Mouse (Mus musculus) stomach, postnatal 0 days (tissue): ENCODE data around the gene Vwa5b2. TPM values are rescaled to one million over a fixed set of nuclear protein-coding genes. Genes with fewer than 3 reads are reported as not detected.

Experiments used
- ATAC-seq: fragments of 200-750 bp; cut with Nextera tagmentation; 2 replicates; pipeline ENCODE4 v1.8.0; 2017; ENCODE audit not compliant: low FRiP score, low TSS enrichment
- DNase-seq: peaks from one replicate; pipeline ENCODE4 v3.0.0-alpha.2; 2016; ENCODE audit warnings: low spot score
- H3K27ac ChIP-seq: fragments of 300-500 bp; sonication (generic); replicated peaks from 2 replicates; pipeline ENCODE4 v1.5.1; 2014; ENCODE audit warnings: mild to moderate bottlenecking, control low read depth
- H3K27me3 ChIP-seq: fragments of 300-500 bp; sonication (generic); 2 replicates; pipeline ENCODE4 v1.6.1; 2014; ENCODE audit warnings: low read length; ENCODE audit not compliant: control insufficient read depth, insufficient read depth
- H3K36me3 ChIP-seq: fragments of 300-500 bp; sonication (generic); 2 replicates; pipeline ENCODE4 v1.6.1; 2014; ENCODE audit warnings: low read length, mixed read lengths; ENCODE audit not compliant: control insufficient read depth, insufficient read depth
- H3K4me1 ChIP-seq: fragments of 300-500 bp; sonication (generic); replicated peaks from 2 replicates; pipeline ENCODE4 v1.6.1; 2014; ENCODE audit warnings: antibody characterized with exemption; ENCODE audit not compliant: control insufficient read depth, insufficient read depth
- H3K4me2 ChIP-seq: fragments of 300-500 bp; sonication (generic); replicated peaks from 2 replicates; pipeline ENCODE4 v1.6.1; 2014; ENCODE audit warnings: low read depth, mild to moderate bottlenecking, control low read depth, moderate library complexity
- H3K4me3 ChIP-seq: fragments of 300-500 bp; sonication (generic); 2 replicates; pipeline ENCODE4 v1.5.1; 2014; ENCODE audit warnings: low read depth, low read length, control low read depth
- H3K9ac ChIP-seq: fragments of 300-500 bp; sonication (generic); 2 replicates; pipeline ENCODE4 v1.6.1; 2014; ENCODE audit warnings: mild to moderate bottlenecking, low read length, control low read depth, mixed read lengths
- H3K9me3 ChIP-seq: fragments of 300-500 bp; sonication (generic); 2 replicates; pipeline ENCODE4 v1.6.1; 2016; ENCODE audit warnings: low read length; ENCODE audit not compliant: control insufficient read depth
- CTCF ChIP-seq: IDR thresholded peaks from 2 replicates; pipeline ENCODE4 v1.5.1; 2016; ENCODE audit warnings: antibody characterized with exemption, low read depth, mild to moderate bottlenecking, moderate library complexity
- EP300 ChIP-seq: optimal IDR thresholded peaks from 2 replicates; pipeline ENCODE3; 2016; ENCODE audit warnings: antibody characterized with exemption
- WGBS: fragments of 180-500 bp; shearing (Covaris S2); extraction: QIAGEN DNeasy Blood & Tissue Kit; methylation state at CpG from one replicate; pipeline ENCODE4 v1.1.7; 2014; 5-methylcytosine and 5-hydroxymethylcytosine counted together
- polyA plus RNA-seq: library from polyadenylated mRNA; unstranded; fragments of >200 nt; fragmentation: Nextera tagmentation; extraction: Ambion mirVana; gene quantifications from 2 replicates; pipeline ENCODE4 v1.2.1, GENCODE M21; 2015

The Vwa5b2 gene
- polyA plus RNA-seq, 1 experiment from 2014 or later = 1.3 TPM

GRCm38 (mm10) chr16:20611357-20612227 lies 22.3 kb downstream of the Vwa5b2 start, which contains the start of the genes Eef1akmt4, Gm49333 and Alg3:
Gene Eef1akmt4, plus strand, starts transcription at chr16:20611593.
Gene Gm49333, plus strand, starts transcription at chr16:20611610.
Gene Alg3, minus strand, starts transcription at chr16:20611735.
- peak within 1 kb of the TSS; percentile 77 for H3K27ac ChIP-seq
- H3K27me3 ChIP-seq = no peaks in the 10 kb centered on the region
- ATAC-seq (peak; percentile 97), DNase-seq (peak; percentile 92)
- no peak for TF ChIP-seq EP300
- no peak for TF ChIP-seq CTCF
- H3K4me2 ChIP-seq = peak within 1 kb of the TSS; percentile 85
- no peaks in the 10 kb centered on the region for H3K4me1 ChIP-seq
- H3K36me3 ChIP-seq = 0 out of 2 replicates have a peak, but pooled peaks cover 4% of the 10 kb centered on the region
- 1% methylated on average over 41 of the region's 41 CpGs for WGBS
- peak within 1 kb of the TSS; percentile 75 for H3K9ac ChIP-seq
- no peaks in the 10 kb centered on the region for H3K9me3 ChIP-seq
- H3K4me3 ChIP-seq = peak within 1 kb of the TSS; percentile 71

- peak; percentile 64 for ATAC-seq
- H3K9ac ChIP-seq = no peak overlapping the region
Measured at GRCm38 (mm10) chr16:20619541-20620398, 30.5 kb downstream of the Vwa5b2 start.

GRCm38 (mm10) chr16:20620399-20620735 lies 31.1 kb downstream of the Vwa5b2 start:
- H3K9me3 ChIP-seq = no peaks in the 10 kb centered on the region
- H3K9ac ChIP-seq = no peak overlapping the region
- WGBS = 2% methylated on average over 9 of the region's 9 CpGs
- H3K4me1 ChIP-seq = peaks cover 6% of the 10 kb centered on the region
- peak overlapping the region; percentile 100 for H3K4me2 ChIP-seq
- ATAC-seq = peak; percentile 6; the same call in 1 of the 2 replicates
- TF ChIP-seq CTCF = no peak
- TF ChIP-seq EP300 = no peak
- no peak for DNase-seq
- H3K36me3 ChIP-seq = no peaks in the 10 kb centered on the region
- H3K27me3 ChIP-seq = no peaks in the 10 kb centered on the region
- H3K27ac ChIP-seq = no peak overlapping the region
- H3K4me3 ChIP-seq = peak overlapping the region; percentile 63

More at GRCm38 (mm10) chr16:20619541-20620398, 30.5 kb downstream of the Vwa5b2 start:
- H3K9me3 ChIP-seq = no peaks in the 10 kb centered on the region
- TF ChIP-seq EP300 (no peak), CTCF (no peak)
- DNase-seq = peak; percentile 64
- no peaks in the 10 kb centered on the region for H3K27me3 ChIP-seq
- H3K4me1 ChIP-seq = peaks cover 6% of the 10 kb centered on the region
- no peak overlapping the region for H3K27ac ChIP-seq
- H3K4me3 ChIP-seq = peak overlapping the region; percentile 63
- WGBS = 4% methylated on average over 64 of the region's 83 CpGs
- peak overlapping the region; percentile 100 for H3K4me2 ChIP-seq
- H3K36me3 ChIP-seq = no peaks in the 10 kb centered on the region

GRCm38 (mm10) chr16:20620751-20621190 lies 31.5 kb downstream of the Vwa5b2 start:
- H3K4me2 ChIP-seq = peak overlapping the region; percentile 100
- H3K9me3 ChIP-seq = no peaks in the 10 kb centered on the region
- peak; percentile 21; the same call in 1 of the 2 replicates for ATAC-seq
- H3K9ac ChIP-seq = peak overlapping the region; percentile 38; the same call in 1 of the 2 replicates
- no peak overlapping the region for H3K27ac ChIP-seq
- no peak for TF ChIP-seq EP300
- H3K4me3 ChIP-seq = peak overlapping the region; percentile 63
- WGBS = under 1% methylated on average over 28 of the region's 32 CpGs
- no peaks in the 10 kb centered on the region for H3K36me3 ChIP-seq
- DNase-seq = no peak
- H3K4me1 ChIP-seq = peaks cover 6% of the 10 kb centered on the region
- no peaks in the 10 kb centered on the region for H3K27me3 ChIP-seq

GRCm38 (mm10) chr16:20621191-20621990 lies 32.1 kb downstream of the Vwa5b2 start, which contains the start of gene Camk2n2:
Gene Camk2n2, minus strand, starts transcription at chr16:20621287.
- Histone ChIP-seq H3K9me3 (no peaks in the 10 kb centered on the region), H3K27me3 (no peaks in the 10 kb centered on the region), H3K4me1 (peaks cover 6% of the 10 kb centered on the region), H3K36me3 (no peaks in the 10 kb centered on the region), H3K27ac (no peak within 1 kb of the TSS), H3K9ac (peak within 1 kb of the TSS; percentile 38), H3K4me3 (peak within 1 kb of the TSS; percentile 63), H3K4me2 (peak within 1 kb of the TSS; percentile 100)
- peak; percentile 67 for ATAC-seq
- 2% methylated on average over 34 of the region's 92 CpGs for WGBS
- TF ChIP-seq CTCF = no peak
- DNase-seq = peak; percentile 77
